Mouse (Mus musculus) left cerebral cortex, adult 8-10 months (tissue): ENCODE results near the gene Tmem86a. TPM values are rescaled to one million over a fixed set of nuclear protein-coding genes. Genes with fewer than 3 reads are reported as not detected.

Experiments
- DNase-seq, 2 experiments: peaks; one replicate each; pipeline ENCODE4 v3.0.0; 2022; ENCODE audit warnings: low spot score in 2 of 2
- microRNA-seq, 2 experiments: library from miRNA; unstranded; fragments of <30 nt; microRNA quantifications; one replicate each; pipeline ENCODE4 v1.2.0; 2022
- total RNA-seq, 4 experiments: library from RNA; stranded (reverse); gene quantifications; 2 replicates each; pipeline ENCODE4 v1.2.4; 2022

Gene Tmem86a
- total RNA-seq, 4 experiments from 2014 or later: 18.5 to 19.6 (median 19.0) TPM

- no peak for DNase-seq
Observed at GRCm38 (mm10) chr7:47076193-47076592, 25.8 kb downstream of the Tmem86a start.

- DNase-seq: no peak
Observed at GRCm38 (mm10) chr7:47076729-47077128, 26.3 kb downstream of the Tmem86a start.

- no peak for DNase-seq
Observed at GRCm38 (mm10) chr7:47077451-47077850, 27.1 kb downstream of the Tmem86a start.

GRCm38 (mm10) chr7:47080868-47081267 is 30.5 kb downstream of the Tmem86a start:
- no peak for DNase-seq

DNA sequence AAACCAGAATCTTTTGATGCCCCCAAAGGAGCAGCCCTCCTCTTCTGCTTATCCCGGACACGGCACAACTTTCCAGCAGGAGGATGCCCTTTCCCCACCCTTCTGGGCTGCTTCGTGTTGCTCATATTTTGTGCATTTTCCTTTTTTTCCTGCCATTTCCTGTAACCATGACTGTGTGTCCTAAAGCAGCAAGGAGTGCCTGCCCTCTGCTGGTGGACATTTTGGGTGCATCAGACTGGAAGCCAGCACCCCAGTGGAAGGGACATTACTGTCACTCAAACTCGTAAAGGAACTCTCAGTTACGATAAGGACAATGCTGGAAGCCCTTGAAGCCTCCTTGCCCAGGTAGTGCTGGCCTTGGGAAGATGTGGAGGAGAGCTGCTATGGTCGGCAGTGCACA is 30.9 kb downstream of the Tmem86a start:
- DNase-seq: peak in 1 of 2 experiments; percentile 60

DNA sequence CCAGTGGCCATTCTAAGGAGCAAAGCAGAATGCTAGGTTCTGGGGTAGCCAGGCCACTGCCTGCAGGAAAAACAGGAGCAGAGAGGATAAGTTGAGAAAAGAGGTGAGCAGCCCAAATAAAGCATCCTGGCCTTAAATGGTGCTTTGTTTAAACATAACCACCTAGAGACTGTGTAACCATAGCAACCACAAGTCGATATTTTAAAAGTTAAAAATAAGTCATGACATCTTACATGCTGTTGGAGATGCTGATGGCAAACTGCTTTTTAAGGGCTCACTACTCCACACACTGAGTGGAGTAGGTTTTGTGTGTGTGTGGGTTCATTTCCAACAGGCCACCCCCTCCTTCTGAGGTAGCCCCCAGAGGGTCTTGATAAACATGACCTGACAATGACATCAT is 34.7 kb downstream of the Tmem86a start:
- no peak for DNase-seq

GRCm38 (mm10) chr7:47093935-47094334 is 43.5 kb downstream of the Tmem86a start:
- no peak for DNase-seq

DNA sequence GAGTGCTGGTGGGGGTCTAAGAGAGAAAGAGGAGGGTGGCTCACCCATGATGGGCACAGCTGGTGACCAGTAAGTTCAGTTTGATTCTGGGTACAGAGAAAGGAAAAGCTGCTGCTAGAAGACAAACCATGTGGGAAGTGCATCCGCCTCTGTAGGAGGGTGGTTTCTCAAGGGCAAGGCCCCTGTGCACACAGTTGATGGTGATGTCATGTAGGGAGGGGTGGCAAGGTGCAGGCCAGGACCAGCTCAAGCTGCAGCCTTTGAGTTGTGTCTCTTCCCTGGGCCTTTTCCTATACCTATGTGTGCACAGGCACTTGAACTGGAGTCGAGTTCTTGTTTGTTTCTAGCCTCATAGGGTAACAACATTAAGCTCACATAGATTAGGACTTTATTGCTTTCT is 44.6 kb downstream of the Tmem86a start:
- DNase-seq: no peak

DNA sequence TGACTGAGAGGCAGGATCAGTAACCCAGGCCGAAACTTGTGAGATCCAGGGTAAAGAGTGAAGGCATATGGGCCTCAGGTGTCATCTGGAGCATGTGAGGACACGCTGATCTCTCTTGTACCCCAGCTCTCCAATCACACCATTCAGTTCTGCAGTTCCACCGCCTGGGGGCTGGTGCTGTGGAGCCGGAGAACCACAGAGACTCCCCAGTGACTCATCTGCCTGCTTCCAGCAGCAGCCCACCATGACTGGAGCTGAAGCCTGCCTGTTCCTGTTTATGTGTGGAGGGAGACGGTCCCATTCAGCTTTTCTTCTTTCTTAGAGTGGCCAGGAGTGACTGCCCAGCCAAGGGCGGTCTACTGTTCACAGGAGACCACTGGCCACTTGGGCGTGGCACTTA is 47.6 kb downstream of the Tmem86a start:
- peak in 1 of 2 experiments; percentile 65 for DNase-seq

- DNase-seq: no peak
Observed at GRCm38 (mm10) chr7:47099306-47099705, 48.9 kb downstream of the Tmem86a start.

DNA sequence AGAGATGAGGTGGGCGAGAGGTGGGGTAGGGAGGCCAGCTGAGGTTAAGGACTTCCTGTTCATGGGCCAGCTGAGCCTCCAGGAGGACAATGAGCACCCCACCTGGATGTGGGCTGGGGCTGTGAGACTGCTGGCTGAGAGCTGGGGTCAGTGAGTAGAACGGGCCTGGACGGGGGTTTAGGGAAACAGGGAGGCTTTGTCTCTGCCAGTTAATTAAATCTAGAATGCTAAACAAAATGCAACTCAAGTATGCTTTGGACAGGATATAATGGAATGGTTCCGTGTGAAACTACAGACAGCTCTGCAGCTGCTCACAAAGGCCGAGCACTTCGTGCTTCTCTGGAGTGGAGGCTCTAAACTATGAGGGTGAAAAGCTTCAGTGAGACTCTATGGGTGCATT is 50.2 kb downstream of the Tmem86a start:
- no peak for DNase-seq

- no peak for DNase-seq
Observed at GRCm38 (mm10) chr7:47102970-47103369, 52.6 kb downstream of the Tmem86a start.

GRCm38 (mm10) chr7:47103671-47104414 is 53.4 kb downstream of the Tmem86a start:
- no peak for DNase-seq

Small RNA genes lying within 50 kb of the gene (microRNA-seq; reads per million reads assigned to microRNA genes)
- gene Mir7056: 2.7 to 8.6 reads per million in 2 experiments

Other genes starting within 250 kb of the Tmem86a start
- gene Ldha, start 209.1 kb upstream of the Tmem86a start, total RNA-seq: 100 to 1,000 TPM; 313 to 352 (median 334) TPM
- gene Ldhc, start 189.4 kb upstream of the Tmem86a start, total RNA-seq: not detected
- gene Tsg101, start 130.6 kb upstream of the Tmem86a start, total RNA-seq: 10 to 100 TPM; 68.8 to 80.3 (median 76.1) TPM
- 10 to 100 TPM; 11.0 to 20.4 (median 19.1) TPM for gene Uevld, start 92.1 kb upstream of the Tmem86a start, total RNA-seq
- gene Gm9999, start 67.0 kb upstream of the Tmem86a start, total RNA-seq: not detected
- gene Spty2d1, start 42.2 kb upstream of the Tmem86a start, total RNA-seq: 10 to 100 TPM; 14.0 to 16.1 (median 15.1) TPM
- 100 to 1,000 TPM; 190 to 224 (median 202) TPM for gene Ptpn5, start 83.1 kb downstream of the Tmem86a start, total RNA-seq
- gene Mrgpra6, start 154.3 kb downstream of the Tmem86a start, total RNA-seq: not detected
- gene Mrgpra9, start 202.2 kb downstream of the Tmem86a start, total RNA-seq: not detected